Mouse (Mus musculus): ENCODE results near the gene Dlg2.

GRCm38 (mm10) chr7:90949212-90949611, 472.7 kb downstream of the Dlg2 start:
- TF ChIP-seq CTCF (IDR thresholded peaks at IDR 0.05; ENCODE audit: borderline replicate concordance, extremely low read depth, insufficient read depth, insufficient read length) (no peak), POLR2A (IDR thresholded peaks at IDR 0.05; ENCODE audit: borderline replicate concordance, extremely low read depth, insufficient read depth, insufficient read length, poor library complexity, severe bottlenecking) (no peak)

Measured in brain, embryonic 14.5 days (tissue).